Mouse (Mus musculus) urinary bladder, postnatal 36 days (tissue): ENCODE measurements around the gene Epas1.
A peak's percentile ranks its signal among the peaks of the same experiment; 100 is the strongest.

Experiments used
- DNase-seq, 2 experiments: peaks; one replicate each; pipeline ENCODE4 v3.0.0; 2022; ENCODE audit warnings: low spot score in 2 of 2, mixed read lengths in 1 of 2

Epas1 gene

GRCm38 (mm10) chr17:86753130-86753821, at the start of gene Epas1:
Epas1 (plus strand) TSS chr17:86753700.
- peak; percentile 84 to 91 for DNase-seq

- no peak for DNase-seq
These were observed 48.3 kb upstream of the Epas1 start for GRCm38 (mm10) chr17:86705236-86705635.

GRCm38 (mm10) chr17:86706467-86706866, 47.0 kb upstream of the Epas1 start:
- DNase-seq: no peak

GRCm38 (mm10) chr17:86709803-86710202, 43.7 kb upstream of the Epas1 start:
- no peak for DNase-seq

- no peak for DNase-seq
These were observed 43.1 kb upstream of the Epas1 start for GRCm38 (mm10) chr17:86710379-86710778.

- no peak for DNase-seq
These were observed 41.6 kb upstream of the Epas1 start for GRCm38 (mm10) chr17:86711949-86712348.

- no peak for DNase-seq
These were observed 40.9 kb upstream of the Epas1 start for GRCm38 (mm10) chr17:86712601-86713000.

- peak in 1 of 2 experiments; percentile 26 for DNase-seq
These were observed 39.9 kb upstream of the Epas1 start for GRCm38 (mm10) chr17:86713591-86713990.

- DNase-seq: no peak
These were observed 28.6 kb upstream of the Epas1 start for GRCm38 (mm10) chr17:86724786-86725415.

GRCm38 (mm10) chr17:86726480-86726879, 27.0 kb upstream of the Epas1 start:
- DNase-seq: no peak

- DNase-seq: no peak
These were observed 26.5 kb upstream of the Epas1 start for GRCm38 (mm10) chr17:86727031-86727430.

- DNase-seq: no peak
These were observed 22.2 kb upstream of the Epas1 start for GRCm38 (mm10) chr17:86731273-86731672.

GRCm38 (mm10) chr17:86732024-86732423, 21.5 kb upstream of the Epas1 start:
- DNase-seq: peak; percentile 62 to 86

- DNase-seq: no peak
These were observed 21.0 kb upstream of the Epas1 start for GRCm38 (mm10) chr17:86732522-86732921.

GRCm38 (mm10) chr17:86733644-86734043, 19.9 kb upstream of the Epas1 start:
- no peak for DNase-seq

GRCm38 (mm10) chr17:86738477-86738876, 15.0 kb upstream of the Epas1 start:
- no peak for DNase-seq

- no peak for DNase-seq
These were observed 10.1 kb upstream of the Epas1 start for GRCm38 (mm10) chr17:86743351-86743941.

- DNase-seq: no peak
These were observed 8.6 kb upstream of the Epas1 start for GRCm38 (mm10) chr17:86744943-86745342.

- DNase-seq: no peak
These were observed 2.1 kb upstream of the Epas1 start for GRCm38 (mm10) chr17:86751373-86751871.

- peak; percentile 59 to 72 for DNase-seq
These were observed 668 bp downstream of the Epas1 start for GRCm38 (mm10) chr17:86753931-86754805.

GRCm38 (mm10) chr17:86754806-86755571, 1.5 kb downstream of the Epas1 start:
- DNase-seq: peak in 1 of 2 experiments; percentile 33
